ENCODE assay signal across 28 mouse cellular contexts in the genomic region with DNA sequence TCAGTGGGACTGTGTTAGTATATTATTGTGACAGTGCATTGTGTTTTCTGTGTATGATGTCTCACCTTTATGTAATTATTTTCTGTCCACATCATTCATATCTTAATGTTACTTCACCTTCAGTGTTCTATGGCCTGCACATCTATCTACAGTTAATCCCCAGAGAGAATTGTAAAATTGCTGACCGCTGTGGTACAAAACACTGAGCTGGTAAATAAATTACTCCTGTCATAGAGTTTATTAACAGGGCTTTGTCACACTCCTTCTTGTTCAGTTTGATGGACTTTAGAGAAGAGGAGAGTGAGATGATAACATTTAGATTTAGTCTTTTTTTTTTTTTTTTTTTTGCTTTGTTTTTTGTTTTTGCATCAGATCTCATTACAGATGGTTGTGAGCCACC. TPM values are rescaled to one million over a fixed set of nuclear protein-coding genes. Genes with fewer than 3 reads are reported as not detected.
DNase-seq lines count a peak whose midpoint lies in the region; TF ChIP-seq lines count a peak whose summit lies in the region.
"Had no signal": no experiment of that assay in that cellular context is flagged by ENCODE, and none has a peak within 500 bp of the region (broad histone marks: within the 10 kb centered on the region; RNA-seq: fewer than 3 reads in every experiment).

No protein-coding gene starts in this region.

- H3K27ac ChIP-seq in kidney, adult 2 months (ENCODE audit: insufficient read depth, low read depth, low read length) = peak overlapping the region; percentile 68
- no peak overlapping the region for H3K27ac ChIP-seq in MEL (ENCODE audit: control insufficient read depth, low read depth, low read length)

- no peaks in the 10 kb centered on the region for H3K9me3 ChIP-seq in MEL (replicated peaks; ENCODE audit: insufficient read depth, low read length)
- H3K9me3 ChIP-seq: G1E had no signal

- WGBS in kidney, adult 2 months = 56% methylated on average over 1 of the region's 1 CpGs

- peaks cover 10% of the 10 kb centered on the region for H3K79me2 ChIP-seq in MEL (ENCODE audit: control insufficient read depth, insufficient read depth, low read length, poor library complexity)

- H3K36me3 ChIP-seq in kidney, adult 2 months (ENCODE audit: control insufficient read depth, insufficient read depth, low read length) = no peaks in the 10 kb centered on the region
- H3K36me3 ChIP-seq in MEL (ENCODE audit: control insufficient read depth in 1 of 2, insufficient read depth in 2 of 2, low read length in 2 of 2) = peaks cover 0 to 17% of the 10 kb centered on the region in 2 experiments; a peak in 2 of 4 replicates
- H3K36me3 ChIP-seq: G1E had no signal

- TF ChIP-seq CTCF in kidney, adult 2 months (conservative IDR thresholded peaks at IDR 0.05; ENCODE audit: insufficient read depth, insufficient read length, low read depth, low read length) = no peak
- TF ChIP-seq CTCF in MEL (IDR thresholded peaks at IDR 0.05 in 2 of 3, conservative IDR thresholded peaks at IDR 0.05 in 1 of 3; ENCODE audit: control insufficient read depth in 1 of 3, insufficient read depth in 1 of 3, low read depth in 2 of 3, low read length in 3 of 3, poor library complexity in 1 of 3, severe bottlenecking in 1 of 3) = no peak

- H3K4me1 ChIP-seq in kidney, adult 2 months (ENCODE audit: control insufficient read depth, insufficient read depth, low read length) = peaks cover 11% of the 10 kb centered on the region; the same call in 1 of the 2 replicates
- H3K4me1 ChIP-seq in MEL (ENCODE audit: control insufficient read depth in 1 of 2, insufficient read depth in 2 of 2, low read length in 2 of 2) = peaks cover 5 to 26% of the 10 kb centered on the region in 2 experiments; a peak in 2 of 4 replicates

- no peak for TF ChIP-seq EP300 in MEL (IDR thresholded peaks at IDR 0.05; ENCODE audit: low read depth in 1 of 2, low read length in 2 of 2)

- H3K27me3 ChIP-seq in kidney, adult 2 months (replicated peaks; ENCODE audit: control insufficient read depth, insufficient read depth, low read length) = no peaks in the 10 kb centered on the region
- no peaks in the 10 kb centered on the region for H3K27me3 ChIP-seq in MEL (ENCODE audit: control insufficient read depth in 1 of 2, insufficient read depth in 2 of 2, low read length in 2 of 2)
- H3K27me3 ChIP-seq: CH12.LX, Patski had no signal

- DNase-seq in heart, adult 11 months = peak; percentile 9
- DNase-seq in heart, postnatal 4 days = no peak
- peak; percentile 70 for DNase-seq in kidney, adult 2 months
- no peak for DNase-seq in kidney, postnatal 36 days
- peak; percentile 70 for DNase-seq in kidney, adult 9 months
- no peak for DNase-seq in kidney, postnatal 10 days
- no peak for DNase-seq in MEL (ENCODE audit: low read depth, low spot score)
- DNase-seq in layer of hippocampus, adult 18-20 months (ENCODE audit: low spot score in 2 of 2) = no peak
- DNase-seq: adrenal gland, adult 2 months; adrenal gland, adult 8-10 months; adrenal gland, postnatal 10 days; adrenal gland, postnatal 14 days; adrenal gland, postnatal 25 days; adrenal gland, postnatal 36 days; B cell, adult 2 months; cerebellum, adult 11 months; cerebellum, adult 11-12 months; cerebellum, adult 18-20 months had no signal

- no peak for TF ChIP-seq POLR2A in kidney, adult 2 months (IDR thresholded peaks at IDR 0.05; ENCODE audit: low read depth, low read length)
- TF ChIP-seq POLR2A in MEL (IDR thresholded peaks at IDR 0.05; ENCODE audit: control insufficient read depth in 1 of 2, insufficient read depth in 1 of 2, low read depth in 1 of 2, low read length in 2 of 2, poor library complexity in 1 of 2) = no peak

- TF ChIP-seq RAD21 in MEL (IDR thresholded peaks at IDR 0.05; ENCODE audit: low read depth, low read length) = no peak

- no peak overlapping the region for H3K4me3 ChIP-seq in kidney, adult 2 months (ENCODE audit: insufficient read depth, low read depth, low read length)
- no peak overlapping the region for H3K4me3 ChIP-seq in MEL (ENCODE audit: control insufficient read depth in 1 of 2, insufficient read depth in 1 of 2, low read depth in 2 of 2, low read length in 2 of 2)

- no peak overlapping the region for H3K9ac ChIP-seq in MEL (ENCODE audit: control insufficient read depth, low read depth, low read length, poor library complexity, severe bottlenecking)

TF ChIP-seq in MEL, 35 proteins besides CTCF, POLR2A, EP300 and RAD21:
- TF ChIP-seq RCOR1 (IDR thresholded peaks at IDR 0.05; ENCODE audit: low read depth, low read length) (no peak), ZNF384 (IDR thresholded peaks at IDR 0.05; ENCODE audit: low read depth, low read length) (0 out of 2 replicates have a peak, but pooled peaks have one; percentile 62)
TF ChIP-seq in MEL: peak in this region for 1.

RNA-seq across cellular contexts. Expression of a gene that starts 16.7 kb away (rescaled TPM):
- total RNA-seq in heart, postnatal 4 days (2021) = not detected
- not detected in 2 replicates for polyA plus RNA-seq in kidney, adult 2 months (2012; rRNA removed)
- 0.04 TPM in 1 of 2 replicates, not detected in the other for total RNA-seq in MEL (2012; rRNA removed)
- polyA plus RNA-seq in MEL (2012; ENCODE audit: insufficient read depth in 1 of 2, insufficient read length in 2 of 2, low read depth in 1 of 2, low replicate concordance in 2 of 2, missing spikeins in 1 of 2) = not detected
- 1 to 10 TPM; 2.0 to 3.8 TPM for total RNA-seq in layer of hippocampus, adult 18-20 months (2021)
- total RNA-seq: adrenal gland, postnatal 14 days; adrenal gland, postnatal 25 days; adrenal gland, postnatal 4 days had no signal
- polyA plus RNA-seq: activated CD4-positive, CD25-positive, alpha-beta regulatory T cell, adult 4 months; adrenal gland, adult 2 months; brain, embryonic 14.5 days; C2C12; CD4-positive, CD25-positive, alpha-beta regulatory T cell, adult 4 months; G1E had no signal

RNA-seq across cellular contexts. Expression of a gene that starts 17.2 kb away (rescaled TPM):
- 10 to 100 TPM; 35.5 to 36.5 TPM for total RNA-seq in heart, postnatal 4 days (2021)
- polyA plus RNA-seq in kidney, adult 2 months (2012; rRNA removed) = 27.8 and 29.6 TPM in 2 replicates
- total RNA-seq in MEL (2012; rRNA removed) = 20.4 and 21.7 TPM in 2 replicates
- polyA plus RNA-seq in MEL (2012; ENCODE audit: insufficient read depth in 1 of 2, insufficient read length in 2 of 2, low read depth in 1 of 2, low replicate concordance in 2 of 2, missing spikeins in 1 of 2) = 10 to 100 TPM in 1 of 2 experiments, not detected in 1; 21.2 TPM
- total RNA-seq in layer of hippocampus, adult 18-20 months (2021) = 100 to 1,000 TPM; 102 to 105 TPM

RNA-seq across cellular contexts. Expression of a gene that starts 21.1 kb away (rescaled TPM):
- total RNA-seq in heart, postnatal 4 days (2021) = 10 to 100 TPM; 64.1 to 65.4 TPM
- polyA plus RNA-seq in kidney, adult 2 months (2012; rRNA removed) = 166 and 167 TPM in 2 replicates
- total RNA-seq in MEL (2012; rRNA removed) = 275 and 283 TPM in 2 replicates
- polyA plus RNA-seq in MEL (2012; ENCODE audit: insufficient read depth in 1 of 2, insufficient read length in 2 of 2, low read depth in 1 of 2, low replicate concordance in 2 of 2, missing spikeins in 1 of 2) = 100 to 1,000 TPM in 1 of 2 experiments, not detected in 1; 253 TPM
- total RNA-seq in layer of hippocampus, adult 18-20 months (2021) = 10 to 100 TPM; 52.4 TPM

RNA-seq across cellular contexts. Expression of a gene that starts 23.8 kb away (rescaled TPM):
- total RNA-seq in heart, postnatal 4 days (2021) = not detected
- 0.02 TPM in 1 of 2 replicates, not detected in the other for polyA plus RNA-seq in kidney, adult 2 months (2012; rRNA removed)
- 0.04 TPM in 1 of 2 replicates, not detected in the other for total RNA-seq in MEL (2012; rRNA removed)
- polyA plus RNA-seq in MEL (2012; ENCODE audit: insufficient read depth in 1 of 2, insufficient read length in 2 of 2, low read depth in 1 of 2, low replicate concordance in 2 of 2, missing spikeins in 1 of 2) = under 1 TPM in 1 of 2 experiments, not detected in 1; 0.13 TPM
- total RNA-seq in layer of hippocampus, adult 18-20 months (2021) = not detected
- total RNA-seq: adrenal gland, adult 18-20 months; adrenal gland, adult 2 months; adrenal gland, postnatal 10 days; adrenal gland, postnatal 14 days; adrenal gland, postnatal 25 days; adrenal gland, postnatal 36 days; adrenal gland, postnatal 4 days; CH12.LX; ES-E14 had no signal
- polyA plus RNA-seq: activated CD4-positive, CD25-positive, alpha-beta regulatory T cell, adult 4 months; adrenal gland, adult 2 months; brain, embryonic 14.5 days; CD4-positive, CD25-positive, alpha-beta regulatory T cell, adult 4 months had no signal

RNA-seq across cellular contexts. Expression of a gene that starts 43.6 kb away (rescaled TPM):
- 1 to 10 TPM; 6.6 to 7.7 TPM for total RNA-seq in heart, postnatal 4 days (2021)
- 22.5 and 22.6 TPM in 2 replicates for polyA plus RNA-seq in kidney, adult 2 months (2012; rRNA removed)
- total RNA-seq in MEL (2012; rRNA removed) = 11.7 and 13.9 TPM in 2 replicates
- polyA plus RNA-seq in MEL (2012; ENCODE audit: insufficient read depth in 1 of 2, insufficient read length in 2 of 2, low read depth in 1 of 2, low replicate concordance in 2 of 2, missing spikeins in 1 of 2) = 10 to 100 TPM in 1 of 2 experiments, not detected in 1; 69.9 TPM
- 10 to 100 TPM; 75.4 to 81.1 TPM for total RNA-seq in layer of hippocampus, adult 18-20 months (2021)

Comparison
In these comparisons a context has a peak if more than half of its experiments do, and no peak if none do; other contexts are left out.
1. DNase-seq: peak in heart, adult 11 months (single experiment), kidney, adult 2 months (single experiment) and kidney, adult 9 months (single experiment); none in heart, postnatal 4 days (single experiment), kidney, postnatal 36 days (0 of 2), kidney, postnatal 10 days (single experiment), MEL (single experiment) and layer of hippocampus, adult 18-20 months (0 of 2).